Mouse (Mus musculus) C2C12 (cell line): ENCODE measurements at regions not wholly inside any gene's neighbourhood (a gene's known extent, or its start where the extent isn't known, plus 50 kb on each side); places are given as distances from the start of the nearest gene placed in this dataset.

Experiments
- CTCF ChIP-seq: IDR thresholded peaks from one replicate; pipeline ENCODE4 v1.5.1; 2011; ENCODE audit not compliant: control insufficient read depth, insufficient read depth, insufficient read length
- MAX ChIP-seq: IDR thresholded peaks from one replicate; pipeline ENCODE4 v1.6.1; 2011; ENCODE audit warnings: mild to moderate bottlenecking, control low read depth
- MYOD1 ChIP-seq: IDR thresholded peaks from one replicate; pipeline ENCODE4 v1.6.1; 2011; ENCODE audit warnings: low read depth; ENCODE audit not compliant: control insufficient read depth, insufficient read length
- MYOG ChIP-seq: IDR thresholded peaks from one replicate; pipeline ENCODE4 v1.6.1; 2011; ENCODE audit not compliant: control insufficient read depth, insufficient read length; ENCODE audit errors: extremely low read depth
- USF1 ChIP-seq: IDR thresholded peaks from one replicate; pipeline ENCODE4 v1.6.1; 2011; ENCODE audit warnings: low read depth, mild to moderate bottlenecking, control low read depth, moderate library complexity

DNA sequence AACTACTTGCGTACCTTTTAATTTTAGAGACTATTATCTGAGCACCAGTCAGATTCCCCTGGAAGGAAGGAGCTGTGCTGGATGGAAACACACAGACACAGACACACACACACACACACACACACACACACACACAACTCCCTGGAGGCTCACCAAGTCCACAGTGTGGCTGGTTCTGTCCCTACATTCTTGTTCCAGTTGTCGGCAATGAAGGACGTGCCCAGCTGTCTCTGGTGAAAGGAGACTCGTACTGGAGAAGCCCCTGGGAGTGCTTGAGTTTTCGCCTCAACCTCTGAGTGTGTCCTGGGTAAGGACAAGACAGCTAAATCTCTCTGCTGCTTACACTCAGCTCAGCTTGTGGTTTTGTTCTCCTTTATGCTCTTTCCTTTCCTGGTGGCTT is 54.3 kb upstream of the Plcl2 start:
- no peak for TF ChIP-seq CTCF
- no peak for TF ChIP-seq MAX
- no peak for TF ChIP-seq USF1
- TF ChIP-seq MYOD1, result no peak
- TF ChIP-seq MYOG, result no peak
